Mouse (Mus musculus) neural tube, embryonic 11.5 days (tissue): ENCODE data around the gene Bspry. TPM values are rescaled to one million over a fixed set of nuclear protein-coding genes. Genes with fewer than 3 reads are reported as not detected.

Experiments
- ATAC-seq: fragments of 200-750 bp; cut with Nextera tagmentation; 2 replicates; pipeline ENCODE4 v1.8.0; 2017; ENCODE audit warnings: moderate number of reproducible peaks, mild to moderate bottlenecking, moderate TSS enrichment, moderate library complexity; ENCODE audit not compliant: insufficient read depth, low FRiP score, low TSS enrichment
- DNase-seq: peaks from one replicate; pipeline ENCODE4 v3.0.0-alpha.2; 2015; ENCODE audit warnings: low spot score
- H3K27ac ChIP-seq: fragments of 300-500 bp; sonication (generic); 2 replicates; pipeline ENCODE4 v1.5.1; 2014; ENCODE audit warnings: low read depth, mild to moderate bottlenecking, low read length
- H3K27me3 ChIP-seq: fragments of 300-500 bp; sonication (generic); 2 replicates; pipeline ENCODE4 v1.6.1; 2014; ENCODE audit warnings: mild to moderate bottlenecking, low read length, mixed read lengths; ENCODE audit not compliant: control insufficient read depth, insufficient read depth
- H3K36me3 ChIP-seq: fragments of 300-500 bp; sonication (generic); 2 replicates; pipeline ENCODE4 v1.6.1; 2014; ENCODE audit warnings: mild to moderate bottlenecking, low read length, moderate library complexity, mixed read lengths; ENCODE audit not compliant: control insufficient read depth, insufficient read depth
- H3K4me1 ChIP-seq: fragments of 300-500 bp; sonication (generic); 2 replicates; pipeline ENCODE4 v1.6.1; 2014; ENCODE audit warnings: low read length, mixed read lengths; ENCODE audit not compliant: control insufficient read depth, insufficient read depth
- H3K4me2 ChIP-seq: fragments of 300-500 bp; sonication (generic); 2 replicates; pipeline ENCODE4 v1.6.1; 2014; ENCODE audit warnings: low read depth, mild to moderate bottlenecking, moderate library complexity
- H3K4me3 ChIP-seq: fragments of 300-500 bp; sonication (generic); 2 replicates; pipeline ENCODE4 v1.5.1; 2014; ENCODE audit warnings: low read depth, low read length
- H3K9ac ChIP-seq: fragments of 300-500 bp; sonication (generic); 2 replicates; pipeline ENCODE4 v1.6.1; 2014; ENCODE audit warnings: mild to moderate bottlenecking, low read length
- H3K9me3 ChIP-seq: fragments of 300-500 bp; sonication (generic); 2 replicates; pipeline ENCODE4 v1.6.1; 2016; ENCODE audit warnings: low read length; ENCODE audit not compliant: control insufficient read depth
- WGBS: fragments of 180-500 bp; shearing (Covaris S2); extraction: QIAGEN DNeasy Blood & Tissue Kit; methylation state at CpG from one replicate; pipeline ENCODE4 v1.1.7; 2014; 5-methylcytosine and 5-hydroxymethylcytosine counted together
- polyA plus RNA-seq: library from polyadenylated mRNA; unstranded; fragments of >200 nt; fragmentation: Nextera tagmentation; extraction: Ambion mirVana; gene quantifications from 2 replicates; pipeline ENCODE4 v1.2.1, GENCODE M21; 2014

The Bspry gene
- polyA plus RNA-seq, 1 experiment from 2014 or later: 0.82 TPM

DNA sequence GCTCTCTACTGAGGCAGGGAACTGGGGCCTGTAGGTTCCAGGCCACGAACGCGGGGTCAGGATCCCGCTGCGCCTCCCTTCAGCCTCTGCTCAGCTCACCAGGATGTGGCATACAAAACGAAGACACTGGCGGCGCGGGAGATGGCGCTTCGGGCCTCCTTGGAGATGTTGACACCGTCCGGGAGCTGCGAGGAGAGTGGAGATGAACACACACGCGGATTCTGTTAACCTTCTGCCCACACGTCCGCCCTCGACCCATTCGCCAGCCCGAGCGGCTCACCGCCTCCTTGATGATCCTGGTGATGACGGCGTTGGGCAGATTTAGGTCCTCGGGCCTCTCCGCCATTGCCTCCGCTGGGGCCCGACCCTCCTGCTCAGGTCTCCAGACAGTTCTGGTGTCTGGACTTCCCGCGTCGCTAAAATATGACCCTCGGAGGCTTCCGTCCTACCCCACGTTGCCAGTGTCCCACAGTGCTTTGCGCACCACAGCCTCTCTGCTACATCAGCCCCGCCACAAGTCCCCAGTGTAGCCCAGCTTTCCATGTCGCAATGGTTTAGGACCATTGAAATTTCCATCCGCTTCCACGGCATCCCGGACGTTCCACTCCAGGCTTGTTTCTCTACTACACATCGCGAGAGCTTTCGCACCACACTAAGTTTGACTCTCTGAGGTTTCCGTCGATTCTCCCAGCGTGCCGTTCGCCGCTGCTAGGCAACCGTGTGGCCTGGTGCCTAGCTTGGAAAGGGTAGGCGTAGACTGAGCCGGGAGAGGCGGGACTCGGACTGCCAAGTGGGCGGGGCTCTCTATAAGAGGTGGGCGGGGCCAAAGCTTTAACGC is 45.0 kb downstream of the Bspry start, which contains the start of the genes Pole3 and 4933430I17Rik:
Gene Pole3, minus strand, starts transcription at position 418 of the 838 bp plus-strand sequence.
Gene 4933430I17Rik, plus strand, starts transcription at position 719 of the 838 bp plus-strand sequence.
- under 1% methylated on average over 59 of the region's 59 CpGs for WGBS
- H3K27me3 ChIP-seq: no peaks in the 10 kb centered on the region
- H3K36me3 ChIP-seq: 0 out of 2 replicates have a peak, but pooled peaks cover 2% of the 10 kb centered on the region
- H3K27ac ChIP-seq: peak within 1 kb of the TSS; percentile 77
- ATAC-seq (peak; percentile 99), DNase-seq (peak; percentile 98)
- peak within 1 kb of the TSS; percentile 81 for H3K4me3 ChIP-seq
- H3K4me1 ChIP-seq: peaks cover 2% of the 10 kb centered on the region; the same call in 1 of the 2 replicates
- H3K4me2 ChIP-seq: peak within 1 kb of the TSS; percentile 91
- H3K9me3 ChIP-seq: no peaks in the 10 kb centered on the region
- peak within 1 kb of the TSS; percentile 88 for H3K9ac ChIP-seq

DNA sequence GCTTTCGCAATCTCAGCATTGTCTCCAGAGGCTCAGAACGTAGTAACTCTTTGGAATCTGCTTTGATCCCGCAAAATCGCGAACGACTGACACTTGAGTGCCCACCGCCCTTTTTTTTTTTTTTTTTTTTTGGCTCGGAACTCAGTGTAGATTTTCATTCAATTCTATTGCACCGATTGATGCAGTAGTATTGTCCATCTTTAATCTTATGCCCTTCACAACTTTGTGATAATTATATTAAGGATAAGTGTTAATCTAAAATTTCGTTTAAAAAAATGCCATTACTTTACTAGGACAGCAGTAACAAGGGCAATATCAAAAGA is 45.6 kb downstream of the Bspry start:
- 0 out of 2 replicates have a peak, but pooled peaks cover 2% of the 10 kb centered on the region for H3K36me3 ChIP-seq
- DNase-seq (no peak), ATAC-seq (no peak)
- no peaks in the 10 kb centered on the region for H3K9me3 ChIP-seq
- peak overlapping the region; percentile 81 for H3K4me3 ChIP-seq
- peaks cover 2% of the 10 kb centered on the region; the same call in 1 of the 2 replicates for H3K4me1 ChIP-seq
- H3K9ac ChIP-seq: no peak overlapping the region; the same call in 1 of the 2 replicates
- under 1% methylated on average over 10 of the region's 10 CpGs for WGBS
- no peak overlapping the region for H3K27ac ChIP-seq
- peak overlapping the region; percentile 30 for H3K4me2 ChIP-seq
- H3K27me3 ChIP-seq: no peaks in the 10 kb centered on the region

DNA sequence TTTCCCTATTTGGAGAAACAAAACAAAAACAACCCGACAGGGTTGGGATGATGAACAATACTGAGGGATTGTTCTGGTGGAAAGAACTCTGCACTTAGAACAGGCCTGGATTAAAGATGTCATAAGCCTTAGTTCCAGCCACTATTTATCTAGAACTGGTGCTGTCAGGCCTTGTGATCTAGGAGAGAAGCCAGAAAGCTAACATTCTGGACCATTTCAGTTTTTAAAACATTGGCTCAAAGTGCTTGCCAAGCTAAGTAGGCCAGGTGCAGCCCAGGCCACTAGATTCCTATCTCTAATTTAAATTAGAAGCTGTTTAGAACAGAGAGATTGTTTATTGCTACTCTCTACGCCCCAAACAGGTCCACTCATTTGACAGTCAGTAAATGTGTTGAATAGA is 46.4 kb downstream of the Bspry start:
- WGBS: 63% methylated on average over 2 of the region's 2 CpGs
- no peaks in the 10 kb centered on the region for H3K9me3 ChIP-seq
- no peak overlapping the region for H3K4me3 ChIP-seq
- no peak overlapping the region for H3K9ac ChIP-seq
- H3K27ac ChIP-seq: no peak overlapping the region
- no peak overlapping the region for H3K4me2 ChIP-seq
- no peaks in the 10 kb centered on the region for H3K27me3 ChIP-seq
- DNase-seq (no peak), ATAC-seq (no peak)
- 0 out of 2 replicates have a peak, but pooled peaks cover 2% of the 10 kb centered on the region for H3K36me3 ChIP-seq
- peaks cover 2% of the 10 kb centered on the region; the same call in 1 of the 2 replicates for H3K4me1 ChIP-seq

DNA sequence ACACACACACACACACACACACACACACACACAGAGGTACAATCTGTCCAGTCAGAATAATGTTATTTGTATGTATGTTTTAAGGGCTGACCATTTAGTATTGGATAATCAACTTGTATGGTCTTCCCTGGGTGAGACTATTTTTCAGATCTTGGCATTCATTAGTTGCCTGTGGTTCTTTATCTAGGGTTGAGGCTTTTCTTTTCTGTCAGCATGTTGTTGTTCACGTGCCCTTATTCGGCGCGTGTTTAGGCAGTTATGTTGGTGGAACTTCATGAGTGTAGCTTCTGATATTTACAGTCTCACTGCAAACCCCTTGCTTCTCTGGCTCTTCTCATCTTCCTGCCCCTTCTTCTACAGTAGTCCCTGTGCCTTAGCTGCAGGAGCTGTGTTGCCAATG is 47.8 kb downstream of the Bspry start:
- Histone ChIP-seq H3K4me1 (peaks cover 2% of the 10 kb centered on the region; the same call in 1 of the 2 replicates), H3K9me3 (no peaks in the 10 kb centered on the region), H3K27ac (no peak overlapping the region), H3K4me3 (no peak overlapping the region), H3K36me3 (0 out of 2 replicates have a peak, but pooled peaks cover 2% of the 10 kb centered on the region), H3K27me3 (no peaks in the 10 kb centered on the region), H3K9ac (no peak overlapping the region), H3K4me2 (no peak overlapping the region)
- ATAC-seq: no peak
- WGBS: 87% methylated on average over 4 of the region's 4 CpGs
- DNase-seq: no peak

GRCm38 (mm10) chr4:62533729-62534128 is 53.9 kb downstream of the Bspry start:
- Histone ChIP-seq H3K4me1 (no peaks in the 10 kb centered on the region), H3K9me3 (no peaks in the 10 kb centered on the region), H3K36me3 (no peaks in the 10 kb centered on the region), H3K4me3 (no peak overlapping the region), H3K27ac (no peak overlapping the region), H3K9ac (no peak overlapping the region), H3K27me3 (no peaks in the 10 kb centered on the region), H3K4me2 (no peak overlapping the region)
- DNase-seq (no peak), ATAC-seq (no peak)
- 86% methylated on average over 6 of the region's 6 CpGs for WGBS

DNA sequence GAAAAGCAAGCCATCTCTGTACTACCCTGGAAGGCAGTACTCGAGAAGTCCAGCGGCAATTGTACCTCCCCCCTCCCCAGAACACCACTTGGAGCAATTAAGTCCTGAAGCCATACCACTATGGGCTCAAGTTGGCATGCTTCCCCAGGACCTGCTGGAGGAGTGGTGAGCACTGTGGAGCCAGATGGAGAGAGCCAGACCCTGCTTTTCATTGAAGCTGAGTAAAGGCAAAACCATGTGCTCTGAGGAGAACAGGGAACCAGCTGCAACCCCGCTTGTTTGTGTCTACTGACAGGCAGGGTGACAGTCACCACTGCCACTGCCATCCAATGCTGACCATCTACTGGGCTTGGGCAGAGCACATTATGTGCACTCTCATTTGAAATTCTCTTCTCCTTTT is 61.9 kb downstream of the Bspry start:
- Histone ChIP-seq H3K9ac (no peak overlapping the region), H3K36me3 (no peaks in the 10 kb centered on the region), H3K27ac (no peak overlapping the region), H3K4me2 (no peak overlapping the region), H3K9me3 (no peaks in the 10 kb centered on the region), H3K27me3 (no peaks in the 10 kb centered on the region), H3K4me1 (no peaks in the 10 kb centered on the region), H3K4me3 (no peak overlapping the region)
- ATAC-seq (no peak), DNase-seq (no peak)
- WGBS: 71% methylated on average over 3 of the region's 3 CpGs

GRCm38 (mm10) chr4:62543782-62544181 is 63.9 kb downstream of the Bspry start:
- Histone ChIP-seq H3K9ac (no peak overlapping the region), H3K9me3 (no peaks in the 10 kb centered on the region), H3K36me3 (no peaks in the 10 kb centered on the region), H3K4me1 (no peaks in the 10 kb centered on the region), H3K4me2 (no peak overlapping the region), H3K27me3 (no peaks in the 10 kb centered on the region), H3K27ac (no peak overlapping the region), H3K4me3 (no peak overlapping the region)
- WGBS: 92% methylated on average over 6 of the region's 6 CpGs
- DNase-seq (no peak), ATAC-seq (no peak)

DNA sequence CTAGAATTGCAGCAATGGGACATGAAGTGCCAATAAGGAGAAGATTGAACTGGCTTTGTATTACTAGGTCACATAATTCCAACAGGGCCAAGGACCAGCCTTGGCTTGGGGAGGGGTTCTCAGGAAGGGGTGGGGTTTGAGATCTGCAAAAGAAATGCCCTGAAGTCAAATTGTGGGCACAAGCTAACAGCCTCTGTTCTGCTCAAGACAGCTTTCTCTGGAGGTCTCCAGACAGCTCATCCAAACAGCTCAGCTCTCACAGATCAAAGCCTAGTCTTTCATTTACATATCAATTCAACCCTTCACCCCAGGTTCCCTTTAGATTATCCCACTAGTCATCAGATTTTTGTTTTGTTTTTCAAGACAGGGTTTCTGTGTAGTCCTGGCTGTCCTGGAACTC is 64.9 kb downstream of the Bspry start:
- Histone ChIP-seq H3K9me3 (no peaks in the 10 kb centered on the region), H3K4me2 (no peak overlapping the region), H3K9ac (no peak overlapping the region), H3K4me1 (no peaks in the 10 kb centered on the region), H3K27ac (no peak overlapping the region), H3K27me3 (no peaks in the 10 kb centered on the region), H3K4me3 (no peak overlapping the region), H3K36me3 (no peaks in the 10 kb centered on the region)
- ATAC-seq (no peak), DNase-seq (no peak)
